Mouse (Mus musculus) gonadal fat pad, adult 2 months (tissue): Measurements from ENCODE around the gene Otud4. TPM values are rescaled to one million over a fixed set of nuclear protein-coding genes. Genes with fewer than 3 reads are reported as not detected.

Experiments
- polyA plus RNA-seq: library from polyadenylated mRNA; depleted of rRNA; stranded (reverse); fragments of >200 nt; gene quantifications from 2 replicates; pipeline ENCODE4 v1.2.3, GENCODE M21; 2012; rRNA removed

The Otud4 gene
- polyA plus RNA-seq, 1 experiment, result 27.8 TPM

Other genes starting within 250 kb of the Otud4 start
- 35.7 and 39.8 TPM in 2 replicates for gene Smad1, start 240.1 kb upstream of the Otud4 start, polyA plus RNA-seq
- 14.8 and 16.2 TPM in 2 replicates for gene Abce1, start 72.1 kb downstream of the Otud4 start, polyA plus RNA-seq
- 1.5 and 2.3 TPM in 2 replicates for gene Anapc10, start 72.2 kb downstream of the Otud4 start, polyA plus RNA-seq